Mouse (Mus musculus): Measurements from ENCODE around the gene Olfr576. TPM values are rescaled to one million over a fixed set of nuclear protein-coding genes. Genes with fewer than 3 reads are reported as not detected.

The Olfr576 gene
- polyA plus RNA-seq, 1 experiment from 2014 or later: not detected

DNA sequence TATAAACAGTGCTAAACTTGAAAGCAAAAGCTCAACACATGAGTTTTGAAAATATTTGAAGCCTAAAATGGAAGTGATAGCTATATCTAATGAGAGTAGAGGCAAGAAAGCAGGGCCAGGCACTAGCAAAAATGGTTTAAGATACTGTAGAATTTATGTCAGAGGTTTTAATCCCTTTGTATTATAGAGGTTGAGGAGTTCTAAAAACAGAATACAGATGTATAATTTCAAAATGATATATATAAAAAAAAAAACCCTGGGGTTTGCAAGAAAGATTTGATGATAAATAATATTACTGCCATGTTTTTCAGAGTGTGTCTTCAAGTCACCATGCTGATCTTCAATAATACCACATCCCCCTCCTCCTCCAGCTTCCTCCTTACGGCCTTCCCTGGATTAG is 14.3 kb upstream of the Olfr576 start, which contains the start of gene Olfr574:
TSS of gene Olfr574 (plus strand) at position 301 of the 400 bp plus-strand sequence.
- DNase-seq (ENCODE audit: low spot score) (no peak), ATAC-seq (replicated peaks; ENCODE audit: low FRiP score, low TSS enrichment, low read depth) (no peak)
- 92% methylated on average over 1 of the region's 1 CpGs for WGBS
- H3K9ac ChIP-seq (ENCODE audit: low read length): no peak within 1 kb of the TSS
- no peaks in the 10 kb centered on the region for H3K36me3 ChIP-seq (ENCODE audit: control insufficient read depth, insufficient read depth, low read length)
- H3K27ac ChIP-seq (ENCODE audit: low read depth): no peak within 1 kb of the TSS
- no peaks in the 10 kb centered on the region for H3K4me1 ChIP-seq (replicated peaks; ENCODE audit: control insufficient read depth, insufficient read depth, low read length)
- no peaks in the 10 kb centered on the region for H3K27me3 ChIP-seq (replicated peaks; ENCODE audit: control insufficient read depth, insufficient read depth, low read length)
- H3K4me3 ChIP-seq (ENCODE audit: low read depth, low read length): no peak within 1 kb of the TSS
- H3K9me3 ChIP-seq (ENCODE audit: control insufficient read depth, low read length): no peaks in the 10 kb centered on the region
- no peak within 1 kb of the TSS for H3K4me2 ChIP-seq (ENCODE audit: low read length)

- Histone ChIP-seq H3K27me3 (replicated peaks; ENCODE audit: control insufficient read depth, insufficient read depth, low read length) (no peaks in the 10 kb centered on the region), H3K27ac (ENCODE audit: low read depth) (no peak overlapping the region), H3K36me3 (ENCODE audit: control insufficient read depth, insufficient read depth, low read length) (no peaks in the 10 kb centered on the region), H3K4me2 (ENCODE audit: low read length) (no peak overlapping the region), H3K9ac (ENCODE audit: low read length) (no peak overlapping the region), H3K9me3 (ENCODE audit: control insufficient read depth, low read length) (no peaks in the 10 kb centered on the region), H3K4me1 (replicated peaks; ENCODE audit: control insufficient read depth, insufficient read depth, low read length) (no peaks in the 10 kb centered on the region), H3K4me3 (ENCODE audit: low read depth, low read length) (no peak overlapping the region)
- no peak for DNase-seq (ENCODE audit: low spot score)
- WGBS: 63% methylated on average over 1 of the region's 1 CpGs
- no peak for ATAC-seq (replicated peaks; ENCODE audit: low FRiP score, low TSS enrichment, low read depth)
These were observed 11.7 kb upstream of the Olfr576 start for GRCm38 (mm10) chr7:102950732-102951131.

- Histone ChIP-seq H3K9ac (ENCODE audit: low read length) (no peak overlapping the region), H3K27me3 (replicated peaks; ENCODE audit: control insufficient read depth, insufficient read depth, low read length) (no peaks in the 10 kb centered on the region), H3K4me3 (ENCODE audit: low read depth, low read length) (no peak overlapping the region), H3K4me1 (replicated peaks; ENCODE audit: control insufficient read depth, insufficient read depth, low read length) (no peaks in the 10 kb centered on the region), H3K9me3 (ENCODE audit: control insufficient read depth, low read length) (no peaks in the 10 kb centered on the region), H3K36me3 (ENCODE audit: control insufficient read depth, insufficient read depth, low read length) (no peaks in the 10 kb centered on the region), H3K27ac (ENCODE audit: low read depth) (no peak overlapping the region), H3K4me2 (ENCODE audit: low read length) (no peak overlapping the region)
- DNase-seq (ENCODE audit: low spot score) (no peak), ATAC-seq (replicated peaks; ENCODE audit: low FRiP score, low TSS enrichment, low read depth) (no peak)
- WGBS: 57% methylated on average over 3 of the region's 3 CpGs
These were observed 4.3 kb upstream of the Olfr576 start for GRCm38 (mm10) chr7:102958137-102958536.

DNA sequence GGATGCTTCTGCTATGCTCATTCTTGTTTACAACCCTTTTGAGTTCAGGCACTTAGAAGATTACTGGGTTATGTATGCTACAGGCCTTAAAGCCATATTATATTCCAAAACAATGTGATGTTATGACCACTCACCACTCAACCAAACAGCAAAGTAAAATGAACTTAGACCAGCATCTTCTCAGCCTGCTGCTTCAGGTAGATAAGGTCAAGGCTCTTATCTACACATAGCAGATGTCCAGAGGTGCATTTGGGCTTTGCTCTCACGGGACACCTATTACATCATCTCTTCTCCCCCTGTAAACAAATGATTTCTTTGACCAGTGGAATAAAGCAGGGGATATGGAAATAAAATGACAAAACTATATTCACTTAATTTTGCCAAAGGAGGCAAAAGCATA is 3.9 kb upstream of the Olfr576 start, which contains the start of gene Olfr575:
TSS of gene Olfr575 (minus strand) at position 183 of the 400 bp plus-strand sequence.
- Histone ChIP-seq H3K4me2 (ENCODE audit: low read length) (no peak within 1 kb of the TSS), H3K4me3 (ENCODE audit: low read depth, low read length) (no peak within 1 kb of the TSS), H3K9me3 (ENCODE audit: control insufficient read depth, low read length) (no peaks in the 10 kb centered on the region), H3K36me3 (ENCODE audit: control insufficient read depth, insufficient read depth, low read length) (no peaks in the 10 kb centered on the region), H3K9ac (ENCODE audit: low read length) (no peak within 1 kb of the TSS), H3K4me1 (replicated peaks; ENCODE audit: control insufficient read depth, insufficient read depth, low read length) (no peaks in the 10 kb centered on the region), H3K27ac (ENCODE audit: low read depth) (no peak within 1 kb of the TSS), H3K27me3 (replicated peaks; ENCODE audit: control insufficient read depth, insufficient read depth, low read length) (no peaks in the 10 kb centered on the region)
- no peak for ATAC-seq (replicated peaks; ENCODE audit: low FRiP score, low TSS enrichment, low read depth)
- DNase-seq (ENCODE audit: low spot score): no peak
- WGBS: 47% methylated on average over 1 of the region's 1 CpGs

GRCm38 (mm10) chr7:102974399-102974798 is 11.9 kb downstream of the Olfr576 start:
- Histone ChIP-seq H3K27ac (ENCODE audit: low read depth) (no peak overlapping the region), H3K4me3 (ENCODE audit: low read depth, low read length) (no peak overlapping the region), H3K4me1 (replicated peaks; ENCODE audit: control insufficient read depth, insufficient read depth, low read length) (no peaks in the 10 kb centered on the region), H3K36me3 (ENCODE audit: control insufficient read depth, insufficient read depth, low read length) (no peaks in the 10 kb centered on the region), H3K4me2 (ENCODE audit: low read length) (no peak overlapping the region), H3K27me3 (replicated peaks; ENCODE audit: control insufficient read depth, insufficient read depth, low read length) (no peaks in the 10 kb centered on the region), H3K9me3 (ENCODE audit: control insufficient read depth, low read length) (no peaks in the 10 kb centered on the region), H3K9ac (ENCODE audit: low read length) (no peak overlapping the region)
- DNase-seq (ENCODE audit: low spot score) (no peak), ATAC-seq (replicated peaks; ENCODE audit: low FRiP score, low TSS enrichment, low read depth) (no peak)
- WGBS: 57% methylated on average over 1 of the region's 1 CpGs

DNA sequence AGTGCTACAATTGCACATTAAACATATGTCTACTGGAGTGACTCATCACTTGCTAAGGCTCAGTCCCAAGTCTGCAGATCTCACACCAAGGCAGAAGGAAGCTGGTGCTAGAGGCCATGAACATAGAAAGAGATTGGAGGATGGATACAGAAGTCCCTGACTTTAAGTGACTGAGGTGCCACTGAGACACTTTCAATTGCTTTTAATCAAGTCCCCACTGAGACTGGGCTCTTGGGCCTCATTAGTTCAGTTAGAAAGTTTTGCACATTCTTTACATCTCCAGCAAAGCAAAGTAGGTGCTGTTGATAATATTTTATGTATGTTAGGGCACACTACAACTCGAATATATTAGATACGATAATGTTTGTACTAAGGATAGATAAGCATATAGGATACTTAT is 13.4 kb downstream of the Olfr576 start, which contains the start of gene Olfr577:
TSS of gene Olfr577 (minus strand) at position 101 of the 400 bp plus-strand sequence.
- H3K27me3 ChIP-seq (replicated peaks; ENCODE audit: control insufficient read depth, insufficient read depth, low read length): no peaks in the 10 kb centered on the region
- no peaks in the 10 kb centered on the region for H3K4me1 ChIP-seq (replicated peaks; ENCODE audit: control insufficient read depth, insufficient read depth, low read length)
- no peak within 1 kb of the TSS for H3K4me2 ChIP-seq (ENCODE audit: low read length)
- no peaks in the 10 kb centered on the region for H3K9me3 ChIP-seq (ENCODE audit: control insufficient read depth, low read length)
- H3K36me3 ChIP-seq (ENCODE audit: control insufficient read depth, insufficient read depth, low read length): no peaks in the 10 kb centered on the region
- WGBS: 88% methylated on average over 2 of the region's 2 CpGs
- H3K4me3 ChIP-seq (ENCODE audit: low read depth, low read length): no peak within 1 kb of the TSS
- H3K27ac ChIP-seq (ENCODE audit: low read depth): no peak within 1 kb of the TSS
- no peak within 1 kb of the TSS for H3K9ac ChIP-seq (ENCODE audit: low read length)
- DNase-seq (ENCODE audit: low spot score) (no peak), ATAC-seq (replicated peaks; ENCODE audit: low FRiP score, low TSS enrichment, low read depth) (no peak)

- H3K36me3 ChIP-seq (ENCODE audit: control insufficient read depth, insufficient read depth, low read length): no peaks in the 10 kb centered on the region
- no peak within 1 kb of the TSS for H3K9ac ChIP-seq (ENCODE audit: low read length)
- H3K9me3 ChIP-seq (ENCODE audit: control insufficient read depth, low read length): no peaks in the 10 kb centered on the region
- no peak within 1 kb of the TSS for H3K4me3 ChIP-seq (ENCODE audit: low read depth, low read length)
- no peaks in the 10 kb centered on the region for H3K27me3 ChIP-seq (replicated peaks; ENCODE audit: control insufficient read depth, insufficient read depth, low read length)
- DNase-seq (ENCODE audit: low spot score) (no peak), ATAC-seq (replicated peaks; ENCODE audit: low FRiP score, low TSS enrichment, low read depth) (no peak)
- H3K4me2 ChIP-seq (ENCODE audit: low read length): no peak within 1 kb of the TSS
- WGBS: 58% methylated on average over 3 of the region's 3 CpGs
- H3K4me1 ChIP-seq (replicated peaks; ENCODE audit: control insufficient read depth, insufficient read depth, low read length): no peaks in the 10 kb centered on the region
- no peak within 1 kb of the TSS for H3K27ac ChIP-seq (ENCODE audit: low read depth)
These were observed 26.8 kb downstream of the Olfr576 start, which contains the start of gene Olfr578 for GRCm38 (mm10) chr7:102989224-102989623. TSS of gene Olfr578 (minus strand) at chr7:102989324.

Other genes with a start within 250 kb of the Olfr576 start
- gene Olfr33, start 243.6 kb upstream of the Olfr576 start, polyA plus RNA-seq (2014; fragmentation: Nextera tagmentation; extraction: Ambion mirVana): not detected in 2 replicates
- gene Olfr559, start 235.2 kb upstream of the Olfr576 start, polyA plus RNA-seq (2014; fragmentation: Nextera tagmentation; extraction: Ambion mirVana): not detected in 2 replicates
- gene Olfr560, start 203.3 kb upstream of the Olfr576 start, polyA plus RNA-seq (2014; fragmentation: Nextera tagmentation; extraction: Ambion mirVana): 0.15 TPM in 1 of 2 replicates, not detected in the other
- gene Olfr78, start 203.2 kb upstream of the Olfr576 start, polyA plus RNA-seq (2014; fragmentation: Nextera tagmentation; extraction: Ambion mirVana): 0.31 and 0.39 TPM in 2 replicates
- not detected in 2 replicates for gene Olfr561, start 191.4 kb upstream of the Olfr576 start, polyA plus RNA-seq (2014; fragmentation: Nextera tagmentation; extraction: Ambion mirVana)
- gene Olfr564, start 159.2 kb upstream of the Olfr576 start, polyA plus RNA-seq (2014; fragmentation: Nextera tagmentation; extraction: Ambion mirVana): not detected in 2 replicates
- not detected in 2 replicates for gene Olfr566, start 103.9 kb upstream of the Olfr576 start, polyA plus RNA-seq (2014; fragmentation: Nextera tagmentation; extraction: Ambion mirVana)
- not detected in 2 replicates for gene Olfr568, start 85.5 kb upstream of the Olfr576 start, polyA plus RNA-seq (2014; fragmentation: Nextera tagmentation; extraction: Ambion mirVana)
- gene Olfr569, start 71.8 kb upstream of the Olfr576 start, polyA plus RNA-seq (2014; fragmentation: Nextera tagmentation; extraction: Ambion mirVana): not detected in 2 replicates
- not detected in 2 replicates for gene Olfr570, start 68.1 kb upstream of the Olfr576 start, polyA plus RNA-seq (2014; fragmentation: Nextera tagmentation; extraction: Ambion mirVana)
- not detected in 2 replicates for gene Olfr571, start 45.1 kb upstream of the Olfr576 start, polyA plus RNA-seq (2014; fragmentation: Nextera tagmentation; extraction: Ambion mirVana)
- gene Olfr572, start 38.3 kb upstream of the Olfr576 start, polyA plus RNA-seq (2014; fragmentation: Nextera tagmentation; extraction: Ambion mirVana): not detected in 2 replicates
- not detected in 2 replicates for gene Olfr573-ps1, start 20.1 kb upstream of the Olfr576 start, polyA plus RNA-seq (2014; fragmentation: Nextera tagmentation; extraction: Ambion mirVana)
- gene Olfr574, start 14.2 kb upstream of the Olfr576 start, polyA plus RNA-seq (2014; fragmentation: Nextera tagmentation; extraction: Ambion mirVana): not detected in 2 replicates
- not detected in 2 replicates for gene Olfr575, start 3.9 kb upstream of the Olfr576 start, polyA plus RNA-seq (2014; fragmentation: Nextera tagmentation; extraction: Ambion mirVana)
- gene Olfr577, start 13.3 kb downstream of the Olfr576 start, polyA plus RNA-seq (2014; fragmentation: Nextera tagmentation; extraction: Ambion mirVana): not detected in 2 replicates
- not detected in 2 replicates for gene Olfr578, start 26.7 kb downstream of the Olfr576 start, polyA plus RNA-seq (2014; fragmentation: Nextera tagmentation; extraction: Ambion mirVana)
- gene Olfr582, start 75.4 kb downstream of the Olfr576 start, polyA plus RNA-seq (2014; fragmentation: Nextera tagmentation; extraction: Ambion mirVana): not detected in 2 replicates
- not detected in 2 replicates for gene Olfr583, start 88.6 kb downstream of the Olfr576 start, polyA plus RNA-seq (2014; fragmentation: Nextera tagmentation; extraction: Ambion mirVana)
- not detected in 2 replicates for gene Olfr584, start 119.2 kb downstream of the Olfr576 start, polyA plus RNA-seq (2014; fragmentation: Nextera tagmentation; extraction: Ambion mirVana)
- gene Olfr585, start 135.1 kb downstream of the Olfr576 start, polyA plus RNA-seq (2014; fragmentation: Nextera tagmentation; extraction: Ambion mirVana): not detected in 2 replicates
- not detected in 2 replicates for gene Olfr586, start 163.0 kb downstream of the Olfr576 start, polyA plus RNA-seq (2014; fragmentation: Nextera tagmentation; extraction: Ambion mirVana)
- not detected in 2 replicates for gene Olfr588-ps1, start 178.2 kb downstream of the Olfr576 start, polyA plus RNA-seq (2014; fragmentation: Nextera tagmentation; extraction: Ambion mirVana)
- not detected in 2 replicates for gene Olfr589, start 193.7 kb downstream of the Olfr576 start, polyA plus RNA-seq (2014; fragmentation: Nextera tagmentation; extraction: Ambion mirVana)
- gene Olfr591, start 215.7 kb downstream of the Olfr576 start, polyA plus RNA-seq (2014; fragmentation: Nextera tagmentation; extraction: Ambion mirVana): not detected in 2 replicates
- not detected in 2 replicates for gene Olfr592, start 222.1 kb downstream of the Olfr576 start, polyA plus RNA-seq (2014; fragmentation: Nextera tagmentation; extraction: Ambion mirVana)
- not detected in 2 replicates for gene Olfr593, start 249.2 kb downstream of the Olfr576 start, polyA plus RNA-seq (2014; fragmentation: Nextera tagmentation; extraction: Ambion mirVana)

Data from intestine, embryonic 14.5 days (tissue).